Mouse (Mus musculus) stomach, postnatal 0 days (tissue): Measurements from ENCODE around the gene Myo5a.

Experiments used
- CTCF ChIP-seq: IDR thresholded peaks from 2 replicates; pipeline ENCODE4 v1.5.1; 2016; ENCODE audit warnings: antibody characterized with exemption, low read depth, mild to moderate bottlenecking, moderate library complexity
- EP300 ChIP-seq: optimal IDR thresholded peaks from 2 replicates; pipeline ENCODE3; 2016; ENCODE audit warnings: antibody characterized with exemption

DNA sequence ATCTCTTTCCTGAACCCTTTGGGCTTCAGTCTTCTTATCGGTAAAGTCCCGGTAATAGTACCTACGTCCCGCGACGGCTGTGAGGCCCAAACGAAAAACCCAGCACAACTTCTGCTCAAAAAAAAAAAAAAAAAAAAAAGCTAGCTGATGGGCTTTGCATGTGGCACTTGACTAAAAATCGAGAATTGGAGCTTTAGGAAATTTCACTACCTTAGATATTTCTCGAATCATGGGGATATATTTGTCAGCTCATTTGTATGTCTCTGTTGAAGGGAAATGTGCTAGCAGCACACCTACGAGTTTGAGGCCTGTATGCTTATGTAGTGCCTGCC, 32.5 kb upstream of the Myo5a start:
- TF ChIP-seq CTCF (no peak), EP300 (no peak)
